Mouse (Mus musculus): ENCODE results near the gene Morc2a. TPM values are rescaled to one million over a fixed set of nuclear protein-coding genes. Genes with fewer than 3 reads are reported as not detected.
"Not testable (repeated sequence)": the region's sequence is repeated elsewhere in the genome, so short reads cannot be mapped to it uniquely, and the experiment has no call there.

Morc2a gene
- 38.6 and 41.8 TPM in 2 replicates for polyA plus RNA-seq (2011; ENCODE audit: insufficient read depth, insufficient read length, low read depth, missing spikeins)

GRCm38 (mm10) chr11:3648964-3649841 is at the start of gene Morc2a:
Gene Morc2a (plus strand): TSS chr11:3649191.
- peak within 1 kb of the TSS; percentile 40 for H3K27ac ChIP-seq (ENCODE audit: insufficient read depth, low read length)
- no peaks in the 10 kb centered on the region for H3K27me3 ChIP-seq (ENCODE audit: control insufficient read depth, insufficient read depth, low read length, poor library complexity, severe bottlenecking)
- H3K4me1 ChIP-seq (ENCODE audit: control insufficient read depth, insufficient read depth, low read length), result no peaks in the 10 kb centered on the region
- peak; percentile 52; the same call in 1 of the 2 replicates for TF ChIP-seq EP300 (IDR thresholded peaks at IDR 0.05; ENCODE audit: insufficient read depth, low read depth, low read length)
- TF ChIP-seq POLR2A (IDR thresholded peaks at IDR 0.05; ENCODE audit: insufficient read depth, low read length), result peak; percentile 52
- no peak for TF ChIP-seq CTCF (IDR thresholded peaks at IDR 0.05; ENCODE audit: low read depth, low read length)
- peak within 1 kb of the TSS; percentile 97 for H3K9ac ChIP-seq (ENCODE audit: low read depth, poor library complexity, severe bottlenecking)
- peaks cover 14% of the 10 kb centered on the region for H3K9me3 ChIP-seq (replicated peaks; ENCODE audit: control insufficient read depth, insufficient read depth, low read length, poor library complexity, severe bottlenecking)
- peak within 1 kb of the TSS; percentile 95 for H3K4me3 ChIP-seq (ENCODE audit: low read depth, low read length)
- H3K36me3 ChIP-seq (ENCODE audit: control insufficient read depth, insufficient read depth, low read length, poor library complexity, severe bottlenecking), result peaks cover 31% of the 10 kb centered on the region

- not testable (repeated sequence) for H3K27me3 ChIP-seq (ENCODE audit: control insufficient read depth, insufficient read depth, low read length, poor library complexity, severe bottlenecking); H3K27ac ChIP-seq (ENCODE audit: insufficient read depth, low read length); H3K9ac ChIP-seq (ENCODE audit: low read depth, poor library complexity, severe bottlenecking); H3K36me3 ChIP-seq (ENCODE audit: control insufficient read depth, insufficient read depth, low read length, poor library complexity, severe bottlenecking); H3K4me1 ChIP-seq (ENCODE audit: control insufficient read depth, insufficient read depth, low read length); H3K4me3 ChIP-seq (ENCODE audit: low read depth, low read length); H3K9me3 ChIP-seq (replicated peaks; ENCODE audit: control insufficient read depth, insufficient read depth, low read length, poor library complexity, severe bottlenecking)
Measured at GRCm38 (mm10) chr11:3601966-3602365, 47.0 kb upstream of the Morc2a start.

- TF ChIP-seq CTCF (IDR thresholded peaks at IDR 0.05; ENCODE audit: low read depth, low read length), result peak; percentile 51
- H3K36me3 ChIP-seq (ENCODE audit: control insufficient read depth, insufficient read depth, low read length, poor library complexity, severe bottlenecking); H3K4me1 ChIP-seq (ENCODE audit: control insufficient read depth, insufficient read depth, low read length); H3K9ac ChIP-seq (ENCODE audit: low read depth, poor library complexity, severe bottlenecking); H3K27ac ChIP-seq (ENCODE audit: insufficient read depth, low read length); H3K27me3 ChIP-seq (ENCODE audit: control insufficient read depth, insufficient read depth, low read length, poor library complexity, severe bottlenecking); H3K9me3 ChIP-seq (replicated peaks; ENCODE audit: control insufficient read depth, insufficient read depth, low read length, poor library complexity, severe bottlenecking); H3K4me3 ChIP-seq (ENCODE audit: low read depth, low read length): not testable (repeated sequence)
Measured at GRCm38 (mm10) chr11:3602687-3603086, 46.3 kb upstream of the Morc2a start.

GRCm38 (mm10) chr11:3606456-3606855 is 42.5 kb upstream of the Morc2a start:
- TF ChIP-seq CTCF (IDR thresholded peaks at IDR 0.05; ENCODE audit: low read depth, low read length), result no peak
- TF ChIP-seq EP300 (IDR thresholded peaks at IDR 0.05; ENCODE audit: insufficient read depth, low read depth, low read length), result no peak
- TF ChIP-seq POLR2A (IDR thresholded peaks at IDR 0.05; ENCODE audit: insufficient read depth, low read length), result no peak
- no peak overlapping the region for H3K9ac ChIP-seq (ENCODE audit: low read depth, poor library complexity, severe bottlenecking)
- no peak overlapping the region for H3K27ac ChIP-seq (ENCODE audit: insufficient read depth, low read length)

GRCm38 (mm10) chr11:3615576-3615975 is 33.4 kb upstream of the Morc2a start:
- Histone ChIP-seq H3K27me3 (ENCODE audit: control insufficient read depth, insufficient read depth, low read length, poor library complexity, severe bottlenecking) (peaks cover 1% of the 10 kb centered on the region; the same call in 1 of the 2 replicates), H3K9me3 (replicated peaks; ENCODE audit: control insufficient read depth, insufficient read depth, low read length, poor library complexity, severe bottlenecking) (no peaks in the 10 kb centered on the region), H3K36me3 (ENCODE audit: control insufficient read depth, insufficient read depth, low read length, poor library complexity, severe bottlenecking) (no peaks in the 10 kb centered on the region), H3K27ac (ENCODE audit: insufficient read depth, low read length) (no peak overlapping the region), H3K4me1 (ENCODE audit: control insufficient read depth, insufficient read depth, low read length) (no peaks in the 10 kb centered on the region), H3K9ac (ENCODE audit: low read depth, poor library complexity, severe bottlenecking) (no peak overlapping the region), H3K4me3 (ENCODE audit: low read depth, low read length) (no peak overlapping the region)
- TF ChIP-seq CTCF (IDR thresholded peaks at IDR 0.05; ENCODE audit: low read depth, low read length) (no peak), EP300 (IDR thresholded peaks at IDR 0.05; ENCODE audit: insufficient read depth, low read depth, low read length) (no peak), POLR2A (IDR thresholded peaks at IDR 0.05; ENCODE audit: insufficient read depth, low read length) (no peak)

More at GRCm38 (mm10) chr11:3606456-3606855, 42.5 kb upstream of the Morc2a start:
- no peaks in the 10 kb centered on the region for H3K27me3 ChIP-seq (ENCODE audit: control insufficient read depth, insufficient read depth, low read length, poor library complexity, severe bottlenecking)
- no peaks in the 10 kb centered on the region for H3K36me3 ChIP-seq (ENCODE audit: control insufficient read depth, insufficient read depth, low read length, poor library complexity, severe bottlenecking)
- no peaks in the 10 kb centered on the region for H3K9me3 ChIP-seq (replicated peaks; ENCODE audit: control insufficient read depth, insufficient read depth, low read length, poor library complexity, severe bottlenecking)
- no peaks in the 10 kb centered on the region for H3K4me1 ChIP-seq (ENCODE audit: control insufficient read depth, insufficient read depth, low read length)
- no peak overlapping the region for H3K4me3 ChIP-seq (ENCODE audit: low read depth, low read length)

GRCm38 (mm10) chr11:3622826-3623225 is 26.2 kb upstream of the Morc2a start:
- Histone ChIP-seq H3K9ac (ENCODE audit: low read depth, poor library complexity, severe bottlenecking) (no peak overlapping the region), H3K4me3 (ENCODE audit: low read depth, low read length) (no peak overlapping the region), H3K27me3 (ENCODE audit: control insufficient read depth, insufficient read depth, low read length, poor library complexity, severe bottlenecking) (no peaks in the 10 kb centered on the region), H3K4me1 (ENCODE audit: control insufficient read depth, insufficient read depth, low read length) (no peaks in the 10 kb centered on the region), H3K36me3 (ENCODE audit: control insufficient read depth, insufficient read depth, low read length, poor library complexity, severe bottlenecking) (no peaks in the 10 kb centered on the region), H3K9me3 (replicated peaks; ENCODE audit: control insufficient read depth, insufficient read depth, low read length, poor library complexity, severe bottlenecking) (no peaks in the 10 kb centered on the region; the same call in 1 of the 2 replicates), H3K27ac (ENCODE audit: insufficient read depth, low read length) (no peak overlapping the region)
- no peak for TF ChIP-seq EP300 (IDR thresholded peaks at IDR 0.05; ENCODE audit: insufficient read depth, low read depth, low read length)
- TF ChIP-seq CTCF (IDR thresholded peaks at IDR 0.05; ENCODE audit: low read depth, low read length), result no peak
- no peak for TF ChIP-seq POLR2A (IDR thresholded peaks at IDR 0.05; ENCODE audit: insufficient read depth, low read length)

Data from ES-Bruce4 (cell line).